Mouse (Mus musculus) adrenal gland, adult 2 months (tissue): ENCODE measurements at regions not wholly inside any gene's neighbourhood (a gene's known extent, or its start where the extent isn't known, plus 50 kb on each side); places are given as distances from the start of the nearest gene placed in this dataset.

Experiments
- DNase-seq: peaks from one replicate; pipeline ENCODE4 v3.0.0; 2021

DNA sequence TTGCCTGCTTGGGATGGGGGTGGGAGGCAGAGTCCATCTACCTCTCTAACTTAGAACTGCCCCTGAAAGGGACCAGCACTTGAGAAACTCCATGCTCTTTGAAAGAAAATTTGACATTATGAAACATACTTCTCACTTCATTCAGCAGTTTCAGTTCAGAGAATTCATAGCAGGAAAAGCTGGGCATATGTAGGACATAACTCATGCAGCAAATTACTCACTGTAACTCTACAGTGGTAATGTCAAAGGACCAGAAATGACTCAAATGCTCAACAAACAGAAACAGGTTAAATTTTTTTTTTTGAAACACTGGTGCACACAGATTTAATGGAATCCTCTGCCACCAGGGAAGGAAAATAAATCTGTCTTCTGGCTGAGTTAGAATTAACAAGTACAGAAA, 56.5 kb upstream of the Arnt2 start:
- no peak for DNase-seq

DNA sequence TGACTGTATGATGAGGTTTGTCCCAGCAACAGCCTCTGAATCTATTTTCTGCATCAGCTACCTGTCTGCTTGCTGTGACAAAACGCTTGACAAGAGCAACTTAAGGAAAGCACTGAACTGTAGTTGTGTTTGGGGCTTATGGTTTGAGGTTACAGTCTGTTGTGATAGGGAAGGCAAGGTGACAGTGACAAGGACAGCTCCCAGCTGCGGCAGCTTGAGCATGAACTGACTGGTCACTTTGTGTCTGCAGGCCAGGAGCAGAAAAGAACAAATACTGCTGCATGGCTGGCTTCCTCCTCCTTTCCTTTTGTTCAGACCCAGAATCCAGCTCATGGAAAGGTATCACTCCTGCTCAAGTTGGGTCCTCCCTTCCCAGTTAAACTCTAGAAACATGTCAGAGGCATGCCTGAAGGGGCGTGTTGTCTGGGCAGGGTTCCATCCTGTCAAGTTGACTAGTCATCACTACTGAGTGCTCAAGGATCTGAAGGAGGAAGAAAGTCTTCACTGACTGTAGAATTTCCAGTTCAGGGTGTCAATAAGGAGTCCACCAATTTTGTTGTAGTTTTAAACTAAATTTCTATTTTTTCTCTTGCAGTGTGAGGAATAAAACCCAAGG, 55.7 kb upstream of the Arnt2 start:
- DNase-seq, result peak; percentile 15
